Mouse (Mus musculus) MEL (cell line): ENCODE data around the gene Ptprq. TPM values are rescaled to one million over a fixed set of nuclear protein-coding genes. Genes with fewer than 3 reads are reported as not detected.

Experiments used
- DNase-seq: peaks from one replicate; pipeline ENCODE4 v3.0.0; 2011; ENCODE audit warnings: low read depth, low spot score
- H3K27ac ChIP-seq: 2 replicates; pipeline ENCODE4 v1.5.1; 2012; ENCODE audit warnings: low read depth, mild to moderate bottlenecking, control low read depth, low read length, moderate library complexity; ENCODE audit not compliant: control insufficient read depth
- H3K27me3 ChIP-seq, 2 experiments: fragments of 150-350 bp in 1 of 2; sonication (generic) in 1 of 2; 2 replicates each; pipeline ENCODE4 v1.6.1; 2012; ENCODE audit warnings: low read length in 2 of 2, mild to moderate bottlenecking in 2 of 2, improper control_type of control experiment in 1 of 2, moderate library complexity in 1 of 2; ENCODE audit not compliant: insufficient read depth in 2 of 2, control insufficient read depth in 1 of 2
- H3K36me3 ChIP-seq, 2 experiments: 2 replicates each; pipeline ENCODE4 v1.6.1; 2012 to 2014; ENCODE audit warnings: low read length in 2 of 2, improper control_type of control experiment in 1 of 2, inconsistent platforms in 1 of 2, mild to moderate bottlenecking in 1 of 2; ENCODE audit not compliant: insufficient read depth in 2 of 2, control insufficient read depth in 1 of 2
- H3K4me1 ChIP-seq, 2 experiments: fragments of 150-350 bp in 1 of 2; sonication (generic) in 1 of 2; 2 replicates each; pipeline ENCODE4 v1.6.1; 2012; ENCODE audit warnings: low read length in 2 of 2, improper control_type of control experiment in 1 of 2, mild to moderate bottlenecking in 1 of 2; ENCODE audit not compliant: insufficient read depth in 2 of 2, control insufficient read depth in 1 of 2
- H3K4me3 ChIP-seq, 2 experiments: fragments of 150-350 bp in 1 of 2; sonication (generic) in 1 of 2; 2 replicates each; pipeline ENCODE4 v1.5.1; 2012; ENCODE audit warnings: low read depth in 2 of 2, low read length in 2 of 2, mild to moderate bottlenecking in 2 of 2, moderate library complexity in 2 of 2, control low read depth in 1 of 2, improper control_type of control experiment in 1 of 2; ENCODE audit not compliant: control insufficient read depth in 1 of 2, insufficient read depth in 1 of 2
- H3K79me2 ChIP-seq: 2 replicates; pipeline ENCODE4 v1.6.1; 2012; ENCODE audit warnings: mild to moderate bottlenecking, low read length, moderate library complexity; ENCODE audit not compliant: control insufficient read depth, poor library complexity, insufficient read depth
- H3K9ac ChIP-seq: 2 replicates; pipeline ENCODE4 v1.6.1; 2012; ENCODE audit warnings: low read depth, mild to moderate bottlenecking, control low read depth, low read length, moderate library complexity; ENCODE audit not compliant: control insufficient read depth, poor library complexity, severe bottlenecking
- H3K9me3 ChIP-seq: fragments of 150-350 bp; sonication (generic); replicated peaks from 2 replicates; pipeline ENCODE4 v1.6.1; 2012; ENCODE audit warnings: mild to moderate bottlenecking, low read length, improper control_type of control experiment, moderate library complexity; ENCODE audit not compliant: insufficient read depth
- CHD1 ChIP-seq: IDR thresholded peaks from 2 replicates; pipeline ENCODE4 v1.6.1; 2012; ENCODE audit warnings: low read depth, mild to moderate bottlenecking, inconsistent platforms, low read length, improper control_type of control experiment
- CHD2 ChIP-seq: IDR thresholded peaks from 2 replicates; pipeline ENCODE4 v1.6.1; 2011; ENCODE audit warnings: low read length, improper control_type of control experiment
- ETS1 ChIP-seq: IDR thresholded peaks from 2 replicates; pipeline ENCODE4 v1.6.1; 2012; ENCODE audit warnings: low read depth, mild to moderate bottlenecking, inconsistent platforms, low read length, improper control_type of control experiment, moderate library complexity
- GABPA ChIP-seq: IDR thresholded peaks from 2 replicates; pipeline ENCODE4 v1.6.1; 2012; ENCODE audit warnings: low read depth, mild to moderate bottlenecking, inconsistent platforms, low read length, improper control_type of control experiment, moderate library complexity
- GATA1 ChIP-seq: IDR thresholded peaks from 2 replicates; pipeline ENCODE4 v1.6.1; 2011; ENCODE audit warnings: low read depth, low read length, improper control_type of control experiment
- MAZ ChIP-seq: IDR thresholded peaks from 2 replicates; pipeline ENCODE4 v1.6.1; 2012; ENCODE audit warnings: low read depth, mild to moderate bottlenecking, inconsistent platforms, low read length, improper control_type of control experiment
- MEF2A ChIP-seq: IDR thresholded peaks from 2 replicates; pipeline ENCODE4 v1.6.1; 2014; ENCODE audit warnings: low read depth, mild to moderate bottlenecking, inconsistent platforms, low read length, improper control_type of control experiment; ENCODE audit not compliant: poor library complexity, insufficient replicate concordance, severe bottlenecking; ENCODE audit errors: extremely low read depth
- MXI1 ChIP-seq: IDR thresholded peaks from 2 replicates; pipeline ENCODE4 v1.6.1; 2011; ENCODE audit warnings: mild to moderate bottlenecking, low read depth, low read length, improper control_type of control experiment
- MYB ChIP-seq: IDR thresholded peaks from 2 replicates; pipeline ENCODE4 v1.6.1; 2011; ENCODE audit warnings: mild to moderate bottlenecking, low read depth, low read length, improper control_type of control experiment
- POLR2A ChIP-seq, 2 experiments: IDR thresholded peaks; 2 replicates each; pipeline ENCODE4 v1.6.1; 2011 to 2012; ENCODE audit warnings: low read length in 2 of 2, mild to moderate bottlenecking in 2 of 2, control low read depth in 1 of 2, improper control_type of control experiment in 1 of 2, low read depth in 1 of 2, moderate library complexity in 1 of 2; ENCODE audit not compliant: control insufficient read depth in 1 of 2, insufficient read depth in 1 of 2, poor library complexity in 1 of 2
- POLR2AphosphoS5 ChIP-seq: IDR thresholded peaks from 2 replicates; pipeline ENCODE4 v1.6.1; 2012; ENCODE audit warnings: low read depth, borderline replicate concordance, mild to moderate bottlenecking, inconsistent platforms, low read length, moderate library complexity, mixed read lengths
- TBP ChIP-seq: IDR thresholded peaks from 2 replicates; pipeline ENCODE4 v1.8.0; 2011; ENCODE audit warnings: low read depth, low read length, improper control_type of control experiment
- USF1 ChIP-seq: IDR thresholded peaks from 2 replicates; pipeline ENCODE4 v1.6.1; 2014; ENCODE audit warnings: low read depth, mild to moderate bottlenecking, inconsistent platforms, low read length, improper control_type of control experiment, moderate library complexity
- ZKSCAN1 ChIP-seq: IDR thresholded peaks from 2 replicates; pipeline ENCODE4 v1.6.1; 2012; ENCODE audit warnings: low read depth, mild to moderate bottlenecking, inconsistent platforms, low read length, improper control_type of control experiment, moderate library complexity
- polyA plus RNA-seq, 2 experiments: library from polyadenylated mRNA; stranded (reverse) in 1 of 2; unstranded in 1 of 2; fragments of >175 nt in 1 of 2; fragments of >200 nt in 1 of 2; gene quantifications; 2 replicates each; pipeline versions ENCODE4 v1.2.1 to v1.2.4; 2012; ENCODE audit warnings: low replicate concordance in 2 of 2, low read depth in 1 of 2; ENCODE audit not compliant: insufficient read length in 2 of 2, insufficient read depth in 1 of 2, missing spikeins in 1 of 2
- total RNA-seq: library from RNA; depleted of rRNA; stranded (reverse); fragments of 300-350 nt; gene quantifications from 2 replicates; pipeline ENCODE4 v1.2.3, GENCODE M21; 2012

Gene Ptprq
- total and polyA plus RNA-seq, 3 experiments = not detected

- Histone ChIP-seq H3K4me1 (no peaks in the 10 kb centered on the region), H3K4me3 (no peak overlapping the region), H3K27me3 (no peaks in the 10 kb centered on the region), H3K27ac (no peak overlapping the region), H3K9ac (no peak overlapping the region), H3K79me2 (no peaks in the 10 kb centered on the region), H3K36me3 (no peaks in the 10 kb centered on the region), H3K9me3 (no peaks in the 10 kb centered on the region)
- DNase-seq = no peak
- no peak for TF ChIP-seq TBP
- TF ChIP-seq GABPA = no peak
- TF ChIP-seq POLR2A (IDR thresholded peaks at IDR 0.05; ENCODE audit: control insufficient read depth in 1 of 2, insufficient read depth in 1 of 2, low read depth in 1 of 2, low read length in 2 of 2, poor library complexity in 1 of 2) = no peak
- no peak for TF ChIP-seq USF1
- no peak for TF ChIP-seq MYB
- TF ChIP-seq GATA1 = no peak
Observed at GRCm38 (mm10) chr10:107488654-107489315, 231.1 kb downstream of the Ptprq start.

GRCm38 (mm10) chr10:107486770-107487169 is 233.1 kb downstream of the Ptprq start:
- no peaks in the 10 kb centered on the region for H3K79me2 ChIP-seq
- no peaks in the 10 kb centered on the region for H3K27me3 ChIP-seq
- no peak overlapping the region for H3K4me3 ChIP-seq
- H3K9ac ChIP-seq = no peak overlapping the region
- no peak for DNase-seq
- no peak for TF ChIP-seq MAZ
- no peak for TF ChIP-seq TBP
- no peak for TF ChIP-seq POLR2AphosphoS5
- no peak for TF ChIP-seq CHD2
- TF ChIP-seq ZKSCAN1 = no peak
- no peak for TF ChIP-seq CHD1
- TF ChIP-seq MXI1 = no peak
- no peak overlapping the region for H3K27ac ChIP-seq
- H3K9me3 ChIP-seq = no peaks in the 10 kb centered on the region
- H3K36me3 ChIP-seq = no peaks in the 10 kb centered on the region
- no peaks in the 10 kb centered on the region for H3K4me1 ChIP-seq

- TF ChIP-seq ETS1 = no peak
- TF ChIP-seq MEF2A = no peak
- Histone ChIP-seq H3K27me3 (no peaks in the 10 kb centered on the region), H3K36me3 (no peaks in the 10 kb centered on the region), H3K9ac (no peak within 1 kb of the TSS), H3K79me2 (no peaks in the 10 kb centered on the region), H3K27ac (no peak within 1 kb of the TSS), H3K4me1 (no peaks in the 10 kb centered on the region), H3K9me3 (no peaks in the 10 kb centered on the region), H3K4me3 (no peak within 1 kb of the TSS)
- DNase-seq = no peak
Observed at GRCm38 (mm10) chr10:107485870-107486269, 234.0 kb downstream of the Ptprq start, which contains the start of gene Myf5. Myf5 (minus strand) TSS chr10:107486134.
